Mouse (Mus musculus) forebrain, postnatal 0 days (tissue): ENCODE data around the gene Clstn1. TPM values are rescaled to one million over a fixed set of nuclear protein-coding genes. Genes with fewer than 3 reads are reported as not detected.
A peak's percentile ranks its signal among the peaks of the same experiment; 100 is the strongest.

Experiments
- ATAC-seq: fragments of 200-750 bp; cut with Nextera tagmentation; 2 replicates; pipeline ENCODE4 v1.8.0; 2017; ENCODE audit warnings: mild to moderate bottlenecking, moderate library complexity
- DNase-seq: peaks from one replicate; pipeline ENCODE4 v3.0.0-alpha.2; 2015
- H3K27ac ChIP-seq: fragments of 300-500 bp; sonication (generic); 2 replicates; pipeline ENCODE4 v1.5.1; 2014; ENCODE audit warnings: low read depth, mild to moderate bottlenecking, antibody characterized with exemption, low read length, moderate library complexity, mixed read lengths
- H3K27me3 ChIP-seq: fragments of 300-500 bp; sonication (generic); 2 replicates; pipeline ENCODE4 v1.6.1; 2014; ENCODE audit warnings: mild to moderate bottlenecking, low read length, mixed read lengths; ENCODE audit not compliant: insufficient read depth
- H3K36me3 ChIP-seq: fragments of 300-500 bp; sonication (generic); 2 replicates; pipeline ENCODE4 v1.6.1; 2014; ENCODE audit warnings: mild to moderate bottlenecking, moderate library complexity; ENCODE audit not compliant: insufficient read depth
- H3K4me1 ChIP-seq: fragments of 300-500 bp; sonication (generic); 2 replicates; pipeline ENCODE4 v1.6.1; 2014; ENCODE audit warnings: antibody characterized with exemption; ENCODE audit not compliant: insufficient read depth
- H3K4me2 ChIP-seq: fragments of 300-500 bp; sonication (generic); 2 replicates; pipeline ENCODE4 v1.6.1; 2014; ENCODE audit warnings: low read depth, mild to moderate bottlenecking, moderate library complexity
- H3K4me3 ChIP-seq: fragments of 300-500 bp; sonication (generic); 2 replicates; pipeline ENCODE4 v1.5.1; 2014; ENCODE audit warnings: low read depth, low read length, mixed read lengths
- H3K9ac ChIP-seq: fragments of 300-500 bp; sonication (generic); 2 replicates; pipeline ENCODE4 v1.6.1; 2014; ENCODE audit warnings: mild to moderate bottlenecking
- H3K9me3 ChIP-seq: fragments of 300-500 bp; sonication (generic); 2 replicates; pipeline ENCODE4 v1.6.1; 2016; ENCODE audit warnings: low read length
- CTCF ChIP-seq: sonication (generic); IDR thresholded peaks from 2 replicates; pipeline ENCODE4 v1.5.1; 2016; ENCODE audit warnings: antibody characterized with exemption, control low read depth, low read depth
- WGBS: fragments of 180-500 bp; shearing (Covaris S2); extraction: QIAGEN DNeasy Blood & Tissue Kit; methylation state at CpG from one replicate; pipeline ENCODE4 v1.1.7; 2014; 5-methylcytosine and 5-hydroxymethylcytosine counted together
- microRNA-seq, 2 experiments: library from miRNA; unstranded; fragments of <30 nt; microRNA quantifications; one replicate each; pipeline ENCODE4; 2016
- polyA plus RNA-seq: library from polyadenylated mRNA; unstranded; fragments of >200 nt; fragmentation: Nextera tagmentation; extraction: Ambion mirVana; gene quantifications from 2 replicates; pipeline ENCODE4 v1.2.1, GENCODE M21; 2015
- total RNA-seq: library from RNA; depleted of rRNA; stranded (reverse); fragments of >200 nt; gene quantifications from 2 replicates; pipeline ENCODE4 v1.2.3, GENCODE M21; 2014; rRNA removed

Gene Clstn1
- total and polyA plus RNA-seq, 2 experiments from 2014 or later: 179 to 451 TPM

- Histone ChIP-seq H3K27me3 (no peaks in the 10 kb centered on the region), H3K4me1 (no peaks in the 10 kb centered on the region), H3K9ac (no peak overlapping the region), H3K9me3 (no peaks in the 10 kb centered on the region), H3K4me2 (no peak overlapping the region), H3K27ac (no peak overlapping the region), H3K36me3 (no peaks in the 10 kb centered on the region), H3K4me3 (no peak overlapping the region)
- ATAC-seq (no peak), DNase-seq (no peak)
- no peak for TF ChIP-seq CTCF
- WGBS: 71% methylated on average over 8 of the region's 8 CpGs
Measured at GRCm38 (mm10) chr4:149691368-149691767, 105.1 kb downstream of the Clstn1 start.

DNA sequence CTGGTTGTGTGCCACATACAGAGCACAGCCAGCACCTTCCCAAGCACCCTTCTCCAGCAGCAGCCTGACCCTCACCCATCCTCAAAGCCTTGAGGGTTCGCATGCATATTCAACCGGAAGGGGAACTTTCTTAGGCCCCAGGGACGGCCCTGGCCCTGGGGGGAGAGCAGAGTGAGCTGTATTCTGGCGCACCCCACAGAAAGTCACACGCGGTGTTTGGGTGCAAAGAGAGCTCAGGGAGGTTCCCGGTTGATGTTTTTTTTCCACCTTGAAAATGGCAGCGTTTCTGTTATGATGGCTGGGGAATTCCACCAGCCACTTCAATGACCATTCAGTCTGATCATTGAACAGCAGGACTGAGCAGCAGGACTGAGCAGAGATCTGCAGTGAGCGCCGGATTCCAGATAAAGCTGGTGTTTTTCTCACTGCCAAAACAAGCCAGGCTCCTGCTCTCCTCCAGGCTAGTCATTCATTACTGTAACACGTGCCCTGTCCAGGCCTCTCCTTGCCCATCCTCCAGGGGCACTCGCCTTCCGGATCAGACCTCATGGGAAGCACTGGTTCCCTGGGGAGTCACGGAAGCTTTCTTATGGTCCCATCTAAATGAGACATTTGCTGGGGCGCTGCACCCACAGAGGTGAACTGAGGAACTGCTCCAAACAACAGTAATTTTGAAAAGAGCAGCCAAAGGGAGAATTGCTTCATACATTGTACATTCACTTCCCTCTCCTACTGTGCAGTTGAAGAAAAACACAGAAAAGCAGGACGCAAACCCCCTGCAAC lies 110.1 kb downstream of the Clstn1 start:
- H3K4me2 ChIP-seq: no peak overlapping the region
- peak; percentile 65 for ATAC-seq

DNA sequence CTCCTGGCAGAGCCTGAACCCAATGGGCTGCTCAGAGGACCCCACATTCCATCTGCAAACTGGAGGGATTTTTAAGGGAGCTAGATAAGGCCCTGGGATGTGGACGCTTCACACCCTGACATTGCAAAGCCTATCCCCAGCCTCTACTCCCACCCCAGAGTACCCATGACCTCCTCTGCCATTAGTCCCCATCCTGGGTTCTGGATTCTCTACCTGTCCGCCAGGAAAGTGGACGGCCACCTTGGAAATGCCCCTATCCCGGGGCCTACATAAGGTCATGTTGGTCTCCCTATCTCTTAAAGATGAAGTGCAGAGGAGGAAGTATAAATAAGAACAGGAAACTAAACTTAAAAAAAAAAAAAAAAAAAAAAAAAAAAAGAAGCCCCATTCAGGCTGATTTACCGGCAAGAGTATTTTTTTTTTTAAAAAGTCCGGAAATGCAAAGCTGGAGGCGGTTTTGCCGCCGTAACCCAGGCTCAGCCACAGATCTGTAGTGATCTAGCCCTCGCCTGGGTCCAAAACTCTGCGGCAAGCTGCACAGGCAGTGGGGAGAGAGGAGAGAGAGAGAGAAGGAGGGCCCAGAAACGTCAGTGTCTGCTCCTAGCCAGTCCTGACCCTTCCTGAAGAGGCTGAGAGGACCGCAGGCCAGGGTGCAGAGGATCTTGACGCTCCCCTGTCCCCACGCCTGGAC lies 111.4 kb downstream of the Clstn1 start:
- peak overlapping the region; percentile 39 for H3K9ac ChIP-seq
- H3K4me2 ChIP-seq: peak overlapping the region; percentile 66
- H3K27ac ChIP-seq: no peak overlapping the region
- DNase-seq (no peak), ATAC-seq (peak; percentile 14; the same call in 1 of the 2 replicates)
- H3K36me3 ChIP-seq: no peaks in the 10 kb centered on the region
- WGBS: 30% methylated on average over 15 of the region's 15 CpGs
- H3K4me1 ChIP-seq: no peaks in the 10 kb centered on the region
- H3K27me3 ChIP-seq: no peaks in the 10 kb centered on the region
- H3K4me3 ChIP-seq: peak overlapping the region; percentile 40
- no peak for TF ChIP-seq CTCF
- no peaks in the 10 kb centered on the region for H3K9me3 ChIP-seq

More for the DNA sequence above, 110.1 kb downstream of the Clstn1 start:
- no peak for DNase-seq
- Histone ChIP-seq H3K9ac (0 out of 2 replicates have a peak overlapping the region, but pooled peaks have one; percentile 10), H3K27me3 (no peaks in the 10 kb centered on the region), H3K4me1 (no peaks in the 10 kb centered on the region), H3K9me3 (no peaks in the 10 kb centered on the region), H3K36me3 (no peaks in the 10 kb centered on the region), H3K27ac (no peak overlapping the region), H3K4me3 (no peak overlapping the region)
- 33% methylated on average over 16 of the region's 16 CpGs for WGBS
- peak; percentile 31 for TF ChIP-seq CTCF

DNA sequence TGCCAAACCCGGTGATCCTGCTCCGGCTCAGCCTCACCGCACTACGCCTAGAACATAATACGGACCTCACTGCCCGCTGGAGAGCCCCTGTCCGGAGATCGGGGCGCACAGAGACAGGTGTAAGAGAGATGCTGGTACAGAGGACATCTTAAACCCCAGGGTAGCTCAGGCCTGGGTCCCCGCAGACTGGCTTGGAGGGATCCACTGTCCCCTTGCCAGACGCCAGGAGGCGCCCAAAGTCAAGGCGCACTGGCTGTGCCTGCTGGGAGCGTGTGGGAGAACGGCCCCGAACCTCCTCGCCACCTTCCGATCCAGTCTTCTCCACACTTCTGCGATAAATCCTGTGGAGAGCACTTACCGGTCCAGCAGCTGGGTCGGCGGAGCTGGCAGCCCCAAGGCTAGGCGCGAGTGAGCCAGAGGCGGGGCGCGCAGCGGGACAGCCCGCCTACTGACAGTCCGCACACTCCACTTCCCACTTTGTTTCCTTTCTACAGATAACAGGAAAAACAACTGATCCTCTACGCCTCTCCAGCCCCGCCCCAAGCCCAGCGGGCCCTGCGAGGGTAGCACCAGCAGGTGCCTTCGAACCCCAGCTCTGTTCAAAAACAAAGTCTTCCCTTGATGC lies 112.0 kb downstream of the Clstn1 start:
- DNase-seq: peak; percentile 75
- 1% methylated on average over 35 of the region's 35 CpGs for WGBS
- Histone ChIP-seq H3K4me2 (peak overlapping the region; percentile 66), H3K36me3 (no peaks in the 10 kb centered on the region), H3K27me3 (no peaks in the 10 kb centered on the region), H3K4me1 (no peaks in the 10 kb centered on the region), H3K9ac (peak overlapping the region; percentile 39), H3K27ac (no peak overlapping the region), H3K9me3 (no peaks in the 10 kb centered on the region), H3K4me3 (peak overlapping the region; percentile 40)
- peak; percentile 77 for TF ChIP-seq CTCF
- peak; percentile 84 for ATAC-seq

Small RNA genes lying within 50 kb of the gene (microRNA-seq; reads per million reads assigned to microRNA genes)
- gene Mir5616: 0.73 to 1.2 reads per million in 2 experiments
- gene Mir7023: 0.39 to 0.98 reads per million in 2 experiments

Other genes starting within 250 kb of the Clstn1 start
- 81.0 and 93.3 TPM in 2 replicates for gene Ube4b, start 159.7 kb upstream of the Clstn1 start, total RNA-seq
- gene Ube4b, start 159.7 kb upstream of the Clstn1 start, polyA plus RNA-seq: 41.0 and 47.6 TPM in 2 replicates
- not detected in 2 replicates for gene Rbp7, start 131.5 kb upstream of the Clstn1 start, total RNA-seq
- gene Rbp7, start 131.5 kb upstream of the Clstn1 start, polyA plus RNA-seq: 0.30 and 0.49 TPM in 2 replicates
- gene Tmem274, start 109.1 kb upstream of the Clstn1 start, total RNA-seq: not detected in 2 replicates
- not detected in 2 replicates for gene Tmem274, start 109.1 kb upstream of the Clstn1 start, polyA plus RNA-seq
- gene Nmnat1, start 101.3 kb upstream of the Clstn1 start, total RNA-seq: 3.6 and 6.5 TPM in 2 replicates
- gene Nmnat1, start 101.3 kb upstream of the Clstn1 start, polyA plus RNA-seq: 4.8 and 6.4 TPM in 2 replicates
- 44.2 and 62.5 TPM in 2 replicates for gene Lzic, start 101.2 kb upstream of the Clstn1 start, total RNA-seq
- 38.9 and 46.9 TPM in 2 replicates for gene Lzic, start 101.2 kb upstream of the Clstn1 start, polyA plus RNA-seq
- 98.6 and 105 TPM in 2 replicates for gene Ctnnbip1, start 68.2 kb upstream of the Clstn1 start, total RNA-seq
- gene Ctnnbip1, start 68.2 kb upstream of the Clstn1 start, polyA plus RNA-seq: 126 and 134 TPM in 2 replicates
- gene Pik3cd, start 116.1 kb downstream of the Clstn1 start, total RNA-seq: 17.0 and 21.8 TPM in 2 replicates
- 11.3 and 11.7 TPM in 2 replicates for gene Pik3cd, start 116.1 kb downstream of the Clstn1 start, polyA plus RNA-seq
- 38.6 and 50.7 TPM in 2 replicates for gene Tmem201, start 151.6 kb downstream of the Clstn1 start, total RNA-seq
- gene Tmem201, start 151.6 kb downstream of the Clstn1 start, polyA plus RNA-seq: 31.9 and 39.6 TPM in 2 replicates
- 12.5 and 18.6 TPM in 2 replicates for gene Slc25a33, start 187.8 kb downstream of the Clstn1 start, total RNA-seq
- gene Slc25a33, start 187.8 kb downstream of the Clstn1 start, polyA plus RNA-seq: 26.5 and 29.7 TPM in 2 replicates